Mouse (Mus musculus) forebrain, embryonic 15.5 days (tissue): Measurements from ENCODE around the gene Hmg20a. TPM values are rescaled to one million over a fixed set of nuclear protein-coding genes. Genes with fewer than 3 reads are reported as not detected.
A peak's percentile ranks its signal among the peaks of the same experiment; 100 is the strongest.

ENCODE experiments used
- ATAC-seq: fragments of 200-750 bp; cut with Nextera tagmentation; replicated peaks from 2 replicates; pipeline ENCODE4 v1.8.0; 2017; ENCODE audit warnings: mild to moderate bottlenecking, moderate TSS enrichment, moderate library complexity
- H3K27ac ChIP-seq: fragments of 300-500 bp; sonication (generic); replicated peaks from 2 replicates; pipeline ENCODE4 v1.5.1; 2015; ENCODE audit warnings: mild to moderate bottlenecking, inconsistent platforms
- H3K27me3 ChIP-seq: fragments of 300-500 bp; sonication (generic); 2 replicates; pipeline ENCODE4 v1.6.1; 2015; ENCODE audit warnings: inconsistent platforms
- H3K36me3 ChIP-seq: fragments of 300-500 bp; sonication (generic); 2 replicates; pipeline ENCODE4 v1.6.1; 2015; ENCODE audit warnings: mild to moderate bottlenecking, inconsistent platforms
- H3K4me1 ChIP-seq: fragments of 300-500 bp; sonication (generic); 2 replicates; pipeline ENCODE4 v1.6.1; 2015; ENCODE audit warnings: inconsistent platforms
- H3K4me2 ChIP-seq: fragments of 300-500 bp; sonication (generic); replicated peaks from 2 replicates; pipeline ENCODE4 v1.6.1; 2015; ENCODE audit warnings: mild to moderate bottlenecking, inconsistent platforms
- H3K4me3 ChIP-seq: fragments of 300-500 bp; sonication (generic); 2 replicates; pipeline ENCODE4 v1.5.1; 2015; ENCODE audit warnings: mild to moderate bottlenecking, inconsistent platforms
- H3K9ac ChIP-seq: fragments of 300-500 bp; sonication (generic); replicated peaks from 2 replicates; pipeline ENCODE4 v1.6.1; 2015; ENCODE audit warnings: mild to moderate bottlenecking, inconsistent platforms
- H3K9me3 ChIP-seq: fragments of 300-500 bp; sonication (generic); 2 replicates; pipeline ENCODE4 v1.6.1; 2016; ENCODE audit warnings: inconsistent platforms
- WGBS: fragments of 180-500 bp; shearing (Covaris S2); methylation state at CpG from one replicate; pipeline ENCODE4 v1.1.7; 2015; ENCODE audit warnings: mixed read lengths; 5-methylcytosine and 5-hydroxymethylcytosine counted together
- polyA plus RNA-seq: library from polyadenylated mRNA; unstranded; fragments of >200 nt; fragmentation: Nextera tagmentation; extraction: Ambion mirVana; gene quantifications from 2 replicates; pipeline ENCODE4 v1.2.1, GENCODE M21; 2015

Hmg20a gene
- polyA plus RNA-seq, 1 experiment from 2014 or later: 91.2 TPM

- Histone ChIP-seq H3K4me1 (peaks cover 38% of the 10 kb centered on the region), H3K9me3 (no peaks in the 10 kb centered on the region), H3K36me3 (no peaks in the 10 kb centered on the region), H3K9ac (no peak overlapping the region), H3K4me3 (no peak overlapping the region), H3K4me2 (0 out of 2 replicates have a peak overlapping the region, but pooled peaks have one; percentile 3), H3K27me3 (no peaks in the 10 kb centered on the region), H3K27ac (no peak overlapping the region; the same call in 1 of the 2 replicates)
- no peak for ATAC-seq
- 32% methylated on average over 10 of the region's 10 CpGs for WGBS
Observed at GRCm38 (mm10) chr9:56501721-56502542, 83.5 kb downstream of the Hmg20a start.

GRCm38 (mm10) chr9:56502543-56502971 is 84.1 kb downstream of the Hmg20a start:
- Histone ChIP-seq H3K27me3 (no peaks in the 10 kb centered on the region), H3K27ac (no peak overlapping the region; the same call in 1 of the 2 replicates), H3K4me2 (0 out of 2 replicates have a peak overlapping the region, but pooled peaks have one; percentile 3), H3K9me3 (no peaks in the 10 kb centered on the region), H3K4me1 (peaks cover 43% of the 10 kb centered on the region), H3K9ac (no peak overlapping the region), H3K36me3 (no peaks in the 10 kb centered on the region), H3K4me3 (no peak overlapping the region)
- ATAC-seq: no peak
- WGBS: 33% methylated on average over 8 of the region's 8 CpGs

DNA sequence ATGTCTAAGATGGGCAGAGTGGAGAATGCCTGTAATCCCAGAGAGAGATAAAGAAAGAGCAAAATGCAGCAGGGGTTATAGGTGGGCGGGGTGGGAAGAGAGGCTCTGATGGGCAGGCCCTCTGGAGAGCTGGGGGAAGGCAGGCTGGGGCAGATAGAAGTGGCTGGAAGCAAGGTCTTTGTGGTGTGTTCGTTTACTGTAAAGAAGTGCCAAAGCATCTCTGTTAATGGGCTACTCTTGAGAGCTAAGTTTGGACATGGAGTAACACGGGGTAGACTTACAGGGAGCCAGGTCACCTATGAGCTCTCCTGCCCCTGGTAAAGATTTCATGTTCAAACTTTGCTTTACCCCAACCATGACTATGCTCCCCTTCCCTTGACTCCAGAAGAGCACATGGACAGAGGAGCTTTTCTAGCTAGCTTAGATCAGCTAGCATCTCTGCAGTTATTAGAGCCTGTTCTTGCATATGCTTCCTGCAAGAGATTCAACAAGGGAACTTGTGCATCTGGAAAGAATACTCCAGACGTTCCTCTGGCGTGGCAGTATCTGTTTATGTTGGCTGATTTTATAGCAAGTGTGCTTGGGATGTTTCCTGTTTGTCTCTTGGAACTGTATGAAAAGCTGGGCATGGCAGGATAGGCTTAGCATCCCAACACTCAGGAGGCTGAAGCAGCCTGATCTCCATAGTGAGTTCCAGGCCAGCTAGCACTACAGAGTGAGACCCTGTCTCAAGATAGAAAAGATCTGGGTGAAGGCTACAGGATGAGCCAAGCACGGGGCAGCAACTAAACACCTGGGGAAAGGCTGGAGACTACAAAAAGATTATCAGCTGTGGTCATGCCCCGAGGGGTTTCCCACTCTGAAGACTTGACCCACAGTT is 85.5 kb downstream of the Hmg20a start:
- ATAC-seq: no peak
- peaks cover 41% of the 10 kb centered on the region for H3K4me1 ChIP-seq
- no peaks in the 10 kb centered on the region for H3K27me3 ChIP-seq
- no peak overlapping the region for H3K9ac ChIP-seq
- H3K9me3 ChIP-seq: no peaks in the 10 kb centered on the region
- H3K4me2 ChIP-seq: no peak overlapping the region
- H3K36me3 ChIP-seq: no peaks in the 10 kb centered on the region
- no peak overlapping the region for H3K27ac ChIP-seq
- 76% methylated on average over 7 of the region's 7 CpGs for WGBS
- no peak overlapping the region for H3K4me3 ChIP-seq

DNA sequence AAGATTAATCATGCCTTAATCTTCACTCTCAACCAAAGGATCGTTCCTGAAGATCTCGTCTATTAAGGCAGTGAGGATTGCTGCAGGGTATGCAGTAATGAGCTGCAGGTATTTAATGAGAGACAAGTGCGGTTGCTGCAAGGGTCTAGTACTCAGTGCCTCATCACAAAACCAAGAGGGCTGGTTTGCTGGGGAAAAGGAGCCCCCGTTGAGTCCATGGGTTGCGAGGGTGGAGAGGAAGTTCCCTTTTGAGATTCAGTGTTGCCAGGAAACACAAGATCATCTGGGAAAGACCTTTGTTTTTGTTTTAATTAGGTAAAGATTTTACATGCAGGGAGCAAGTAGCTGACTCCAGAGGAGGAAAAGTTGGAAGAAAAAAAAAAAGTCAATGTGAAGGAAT is 86.1 kb downstream of the Hmg20a start:
- no peaks in the 10 kb centered on the region for H3K36me3 ChIP-seq
- no peak overlapping the region for H3K27ac ChIP-seq

DNA sequence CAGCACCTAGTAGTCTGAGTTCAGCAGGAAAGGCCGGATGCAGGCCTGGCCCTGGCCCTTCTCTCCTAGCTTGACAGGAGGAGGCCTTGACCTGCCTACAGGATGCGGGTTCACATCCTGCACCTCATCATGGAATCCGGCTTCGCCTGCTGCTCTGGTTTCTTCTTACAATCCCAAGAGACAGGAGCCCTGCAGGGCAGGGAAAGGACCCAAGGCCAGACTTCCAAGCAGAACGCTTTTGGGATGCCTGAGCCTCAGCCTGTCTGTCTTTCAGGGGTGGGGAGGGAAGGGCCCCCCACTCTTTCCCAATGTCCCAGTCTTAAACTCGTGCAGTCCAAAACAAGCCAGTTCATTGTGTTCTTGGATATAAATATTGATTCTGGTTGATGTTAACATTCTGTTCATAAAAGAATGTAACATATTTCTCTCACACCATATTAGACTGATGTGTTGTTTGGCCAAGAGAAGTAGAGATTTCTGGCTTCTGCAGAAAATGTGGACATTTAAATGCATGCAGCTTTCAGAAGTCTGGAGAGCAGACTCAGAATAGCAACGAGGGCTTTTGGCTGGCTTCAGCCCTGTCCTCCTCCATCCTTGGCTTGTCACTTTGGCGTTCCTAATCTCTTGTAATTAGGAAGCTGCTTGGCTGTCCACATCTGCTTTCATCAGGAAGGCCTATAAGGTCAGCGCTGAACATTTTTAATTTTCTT is 86.8 kb downstream of the Hmg20a start:
- H3K36me3 ChIP-seq: no peaks in the 10 kb centered on the region
- no peak for ATAC-seq
- no peaks in the 10 kb centered on the region for H3K27me3 ChIP-seq
- H3K4me2 ChIP-seq: peak overlapping the region; percentile 67
- H3K9ac ChIP-seq: peak overlapping the region; percentile 62; the same call in 1 of the 2 replicates
- H3K4me3 ChIP-seq: no peak overlapping the region
- peak overlapping the region; percentile 99 for H3K27ac ChIP-seq
- no peaks in the 10 kb centered on the region for H3K9me3 ChIP-seq
- WGBS: 62% methylated on average over 9 of the region's 9 CpGs
- peaks cover 41% of the 10 kb centered on the region for H3K4me1 ChIP-seq

More for the DNA sequence above, 86.1 kb downstream of the Hmg20a start:
- Histone ChIP-seq H3K4me1 (peaks cover 41% of the 10 kb centered on the region), H3K27me3 (no peaks in the 10 kb centered on the region), H3K9ac (no peak overlapping the region), H3K4me2 (no peak overlapping the region), H3K9me3 (no peaks in the 10 kb centered on the region), H3K4me3 (no peak overlapping the region)
- ATAC-seq: no peak
- WGBS: 39% methylated on average over 5 of the region's 5 CpGs

GRCm38 (mm10) chr9:56505793-56506755 is 87.7 kb downstream of the Hmg20a start:
- peaks cover 41% of the 10 kb centered on the region for H3K4me1 ChIP-seq
- H3K4me3 ChIP-seq: peak overlapping the region; percentile 41
- H3K27me3 ChIP-seq: no peaks in the 10 kb centered on the region
- H3K4me2 ChIP-seq: peak overlapping the region; percentile 67
- ATAC-seq: peak; percentile 93
- 1% methylated on average over 31 of the region's 31 CpGs for WGBS
- peak overlapping the region; percentile 62 for H3K9ac ChIP-seq
- peak overlapping the region; percentile 99 for H3K27ac ChIP-seq
- H3K36me3 ChIP-seq: no peaks in the 10 kb centered on the region
- H3K9me3 ChIP-seq: no peaks in the 10 kb centered on the region

DNA sequence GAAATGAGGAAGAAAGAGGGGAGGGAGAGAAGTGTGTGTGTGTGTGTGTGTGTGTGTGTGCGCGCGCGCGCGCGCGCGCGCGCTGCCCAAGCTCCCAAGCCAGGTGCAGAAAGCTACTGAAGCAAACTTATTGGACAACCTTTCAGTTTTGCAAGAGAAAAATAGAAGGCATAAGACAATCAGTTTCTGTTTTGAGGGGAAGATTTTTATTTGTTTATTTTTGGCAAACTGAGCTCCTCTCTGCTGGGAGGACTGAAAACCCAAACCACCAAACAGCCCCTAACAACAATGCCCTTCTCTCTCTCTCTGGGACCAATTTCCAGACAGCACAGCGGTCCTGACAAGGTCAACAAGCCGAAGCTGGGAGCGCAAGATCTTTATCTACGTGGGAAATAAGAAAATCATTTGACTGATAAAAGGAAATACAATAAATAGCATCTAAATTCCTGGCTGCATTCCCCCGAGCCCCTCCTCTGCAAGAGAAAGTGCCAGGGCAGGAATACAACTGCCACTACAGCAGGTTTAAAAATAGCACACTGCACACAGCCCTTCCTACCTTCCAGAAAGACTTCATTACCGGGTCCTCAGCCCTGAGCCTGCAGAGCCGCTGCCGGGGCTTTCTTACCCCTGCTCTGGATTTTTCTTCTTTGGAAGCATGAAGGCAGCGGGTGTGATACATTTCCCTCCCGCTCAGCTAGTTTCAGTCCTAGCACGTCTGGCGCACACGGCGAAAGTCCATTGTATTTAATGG is 88.7 kb downstream of the Hmg20a start:
- ATAC-seq: 0 out of 2 replicates have a peak, but pooled peaks have one; percentile 40
- Histone ChIP-seq H3K4me3 (peak overlapping the region; percentile 41), H3K27ac (peak overlapping the region; percentile 99), H3K4me1 (peaks cover 37% of the 10 kb centered on the region), H3K9me3 (no peaks in the 10 kb centered on the region), H3K4me2 (peak overlapping the region; percentile 67), H3K9ac (peak overlapping the region; percentile 62), H3K36me3 (no peaks in the 10 kb centered on the region), H3K27me3 (no peaks in the 10 kb centered on the region)
- WGBS: 5% methylated on average over 25 of the region's 25 CpGs

DNA sequence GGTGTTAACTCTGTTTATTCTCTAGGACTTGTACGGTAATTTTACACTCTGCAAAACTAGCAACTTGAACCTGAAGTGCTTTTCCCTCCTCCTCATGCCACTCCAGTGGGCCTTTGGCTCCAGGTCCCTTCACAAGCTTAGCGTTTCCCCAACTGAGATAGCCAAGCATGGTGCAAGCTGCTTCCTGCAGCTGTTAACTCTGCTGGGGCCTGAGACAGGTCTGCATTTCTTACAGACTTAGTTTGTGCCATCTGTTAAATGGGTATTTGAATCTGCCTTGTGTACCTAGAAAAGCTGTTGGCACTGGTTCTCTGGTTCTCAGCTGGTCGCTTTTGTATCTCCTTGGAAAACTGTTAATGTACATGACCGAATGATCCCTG is 89.3 kb downstream of the Hmg20a start:
- Histone ChIP-seq H3K4me3 (peak overlapping the region; percentile 41), H3K4me1 (peaks cover 32% of the 10 kb centered on the region), H3K9me3 (no peaks in the 10 kb centered on the region), H3K27ac (peak overlapping the region; percentile 99), H3K36me3 (no peaks in the 10 kb centered on the region), H3K9ac (peak overlapping the region; percentile 62), H3K27me3 (no peaks in the 10 kb centered on the region), H3K4me2 (peak overlapping the region; percentile 67)
- no peak for ATAC-seq
- WGBS: 41% methylated on average over 4 of the region's 4 CpGs

GRCm38 (mm10) chr9:56508835-56509451 is 90.5 kb downstream of the Hmg20a start:
- Histone ChIP-seq H3K9me3 (no peaks in the 10 kb centered on the region), H3K4me1 (peaks cover 31% of the 10 kb centered on the region), H3K27me3 (no peaks in the 10 kb centered on the region), H3K4me3 (no peak overlapping the region), H3K27ac (no peak overlapping the region), H3K4me2 (no peak overlapping the region), H3K36me3 (no peaks in the 10 kb centered on the region), H3K9ac (no peak overlapping the region)
- ATAC-seq: no peak
- WGBS: 76% methylated on average over 11 of the region's 11 CpGs

DNA sequence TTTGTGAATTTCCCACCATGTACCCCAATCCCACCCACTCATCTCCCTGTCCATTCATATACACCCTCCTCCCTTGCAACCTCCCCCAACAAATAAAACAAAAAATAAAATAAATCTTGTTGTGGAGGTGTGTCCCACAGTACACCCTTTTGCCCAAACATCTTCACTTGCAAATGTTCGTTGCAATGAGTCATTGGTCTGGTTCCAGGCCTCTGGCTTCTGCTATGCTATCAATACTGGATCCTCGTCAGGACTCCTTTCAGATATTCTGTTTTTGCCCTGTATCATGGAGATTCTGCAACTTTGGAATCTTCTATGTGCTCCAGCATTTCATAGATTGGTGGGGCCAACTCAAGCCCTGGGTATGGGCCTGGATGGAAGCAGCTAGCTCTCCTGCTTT is 91.9 kb downstream of the Hmg20a start:
- ATAC-seq: no peak
- H3K36me3 ChIP-seq: no peaks in the 10 kb centered on the region
- H3K9ac ChIP-seq: no peak overlapping the region
- WGBS: 72% methylated on average over 2 of the region's 2 CpGs
- no peak overlapping the region for H3K4me3 ChIP-seq
- H3K4me2 ChIP-seq: no peak overlapping the region
- H3K27ac ChIP-seq: no peak overlapping the region
- no peaks in the 10 kb centered on the region for H3K9me3 ChIP-seq
- H3K27me3 ChIP-seq: no peaks in the 10 kb centered on the region
- peaks cover 28% of the 10 kb centered on the region for H3K4me1 ChIP-seq
